Mouse (Mus musculus): ENCODE measurements at regions not wholly inside any gene's neighbourhood (a gene's known extent, or its start where the extent isn't known, plus 50 kb on each side); places are given as distances from the start of the nearest gene placed in this dataset.

DNA sequence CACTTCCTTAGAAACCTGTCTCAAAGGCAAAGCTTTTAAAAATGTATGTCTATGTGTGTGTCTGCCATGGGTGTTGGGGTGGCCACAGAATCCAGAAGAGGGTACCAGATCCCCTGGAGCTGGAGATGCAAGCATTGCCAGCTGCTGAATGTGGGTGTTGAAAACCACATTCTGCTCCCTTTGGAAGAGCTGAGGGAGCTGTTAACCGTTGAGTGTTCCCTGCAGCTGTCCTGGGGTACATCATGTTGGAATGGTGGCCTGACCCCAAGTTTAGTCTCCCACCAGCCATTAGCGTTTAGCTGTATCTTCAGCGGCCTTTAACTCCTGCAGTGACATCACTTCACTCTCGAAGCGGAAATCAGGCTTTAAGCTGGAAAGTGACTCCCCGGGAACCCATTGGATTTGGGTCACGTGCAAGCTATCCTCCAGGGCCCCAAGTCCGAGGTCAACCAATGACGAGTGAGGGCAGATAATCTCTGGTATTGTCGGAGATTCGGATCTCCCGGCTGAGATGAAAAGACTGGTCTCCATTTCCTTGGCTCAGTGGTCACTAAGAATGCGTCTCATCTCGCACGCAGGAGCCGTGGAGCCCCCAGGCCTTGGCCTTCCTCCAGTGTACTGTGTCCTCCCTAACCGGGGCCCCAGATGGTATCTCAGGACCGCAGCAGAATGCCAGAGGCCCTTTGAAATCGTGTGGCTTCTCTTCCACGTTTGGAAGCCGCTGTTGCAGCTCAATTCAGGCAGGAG, 412.9 kb upstream of the Tbx3 start:
- Histone ChIP-seq H3K27me3 (ENCODE audit: control insufficient read depth, insufficient read depth, low read length) (no peaks in the 10 kb centered on the region), H3K36me3 (replicated peaks; ENCODE audit: control insufficient read depth, insufficient read depth) (no peaks in the 10 kb centered on the region), H3K4me1 (replicated peaks; ENCODE audit: control insufficient read depth, insufficient read depth, low read length) (no peaks in the 10 kb centered on the region), H3K27ac (no peak overlapping the region), H3K4me2 (replicated peaks) (no peak overlapping the region), H3K4me3 (replicated peaks; ENCODE audit: low read length) (no peak overlapping the region), H3K9ac (no peak overlapping the region), H3K9me3 (ENCODE audit: control insufficient read depth, low read length) (no peaks in the 10 kb centered on the region)
- DNase-seq (ENCODE audit: low spot score) (no peak), ATAC-seq (ENCODE audit: low FRiP score) (no peak)
- WGBS, result 45% methylated on average over 21 of the region's 21 CpGs

DNA sequence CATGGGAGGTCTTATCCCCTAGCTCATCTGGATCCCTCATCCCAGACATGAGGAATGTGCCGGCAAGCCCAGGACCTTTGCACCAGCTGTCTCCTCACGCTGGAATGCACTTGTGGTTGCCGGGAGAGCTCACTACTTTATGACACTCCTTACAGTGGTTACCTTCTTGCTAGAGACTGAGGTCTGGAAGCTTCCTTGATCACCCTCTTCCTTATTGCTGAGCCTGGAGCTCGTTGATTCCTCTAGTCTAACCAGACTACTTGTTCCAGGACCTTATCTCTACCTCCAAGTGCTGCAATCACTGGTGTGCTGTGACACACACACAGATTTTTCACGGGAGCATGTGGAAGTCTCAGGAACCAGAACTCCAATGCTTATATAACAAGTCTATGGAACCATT, 411.6 kb upstream of the Tbx3 start:
- DNase-seq (ENCODE audit: low spot score), result no peak
- no peaks in the 10 kb centered on the region for H3K4me1 ChIP-seq (replicated peaks; ENCODE audit: control insufficient read depth, insufficient read depth, low read length)
- H3K4me3 ChIP-seq (replicated peaks; ENCODE audit: low read length), result no peak overlapping the region
- H3K4me2 ChIP-seq (replicated peaks), result no peak overlapping the region
- H3K36me3 ChIP-seq (replicated peaks; ENCODE audit: control insufficient read depth, insufficient read depth), result no peaks in the 10 kb centered on the region
- H3K9ac ChIP-seq, result no peak overlapping the region
- no peaks in the 10 kb centered on the region for H3K9me3 ChIP-seq (ENCODE audit: control insufficient read depth, low read length)
- H3K27ac ChIP-seq, result no peak overlapping the region
- H3K27me3 ChIP-seq (ENCODE audit: control insufficient read depth, insufficient read depth, low read length), result no peaks in the 10 kb centered on the region
- 90% methylated on average over 5 of the region's 5 CpGs for WGBS
- ATAC-seq (ENCODE audit: low FRiP score), result no peak

DNA sequence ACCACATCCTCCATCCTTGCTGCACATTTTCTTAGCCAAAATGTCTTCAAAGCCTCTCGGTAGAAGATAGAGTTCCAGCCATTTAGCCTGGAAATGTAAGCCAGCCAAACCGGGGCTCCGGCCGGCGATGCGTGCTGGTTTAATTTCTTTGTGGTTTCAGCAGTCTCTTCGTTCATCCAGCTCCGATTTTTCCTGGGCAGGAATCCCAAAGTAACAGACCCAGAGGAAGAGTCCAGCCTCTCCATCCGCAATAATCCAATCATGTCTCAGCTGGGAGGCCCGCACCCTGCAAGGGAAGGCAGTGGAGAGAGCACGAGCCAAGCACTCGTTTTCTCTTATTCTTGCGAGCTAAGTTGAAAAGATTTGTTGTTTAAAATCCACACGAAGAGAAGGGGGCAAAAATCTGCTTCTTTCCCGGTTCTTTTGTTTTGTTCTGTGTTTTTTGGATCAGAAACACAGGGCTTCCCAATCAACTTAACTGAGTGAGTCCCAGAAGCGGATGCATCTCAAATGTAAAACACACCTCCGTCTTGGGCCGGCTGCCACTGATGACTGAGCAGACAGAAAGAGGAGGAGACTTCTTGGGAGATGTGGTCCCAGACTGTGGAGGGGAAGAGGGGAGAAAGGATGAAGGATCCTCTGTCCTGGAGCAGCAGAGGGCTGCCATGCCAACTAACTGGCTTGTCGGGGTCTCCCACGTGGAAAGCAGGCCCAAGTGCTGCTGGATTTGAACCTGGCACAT, 405.1 kb upstream of the Tbx3 start:
- no peaks in the 10 kb centered on the region for H3K36me3 ChIP-seq (replicated peaks; ENCODE audit: control insufficient read depth, insufficient read depth)
- DNase-seq (ENCODE audit: low spot score) (no peak), ATAC-seq (ENCODE audit: low FRiP score) (no peak)
- no peaks in the 10 kb centered on the region for H3K9me3 ChIP-seq (ENCODE audit: control insufficient read depth, low read length)
- no peak overlapping the region for H3K4me3 ChIP-seq (replicated peaks; ENCODE audit: low read length)
- no peak overlapping the region for H3K9ac ChIP-seq
- 77% methylated on average over 20 of the region's 20 CpGs for WGBS
- no peak overlapping the region for H3K27ac ChIP-seq
- no peaks in the 10 kb centered on the region for H3K27me3 ChIP-seq (ENCODE audit: control insufficient read depth, insufficient read depth, low read length)
- H3K4me2 ChIP-seq (replicated peaks), result no peak overlapping the region
- H3K4me1 ChIP-seq (replicated peaks; ENCODE audit: control insufficient read depth, insufficient read depth, low read length), result no peaks in the 10 kb centered on the region

DNA sequence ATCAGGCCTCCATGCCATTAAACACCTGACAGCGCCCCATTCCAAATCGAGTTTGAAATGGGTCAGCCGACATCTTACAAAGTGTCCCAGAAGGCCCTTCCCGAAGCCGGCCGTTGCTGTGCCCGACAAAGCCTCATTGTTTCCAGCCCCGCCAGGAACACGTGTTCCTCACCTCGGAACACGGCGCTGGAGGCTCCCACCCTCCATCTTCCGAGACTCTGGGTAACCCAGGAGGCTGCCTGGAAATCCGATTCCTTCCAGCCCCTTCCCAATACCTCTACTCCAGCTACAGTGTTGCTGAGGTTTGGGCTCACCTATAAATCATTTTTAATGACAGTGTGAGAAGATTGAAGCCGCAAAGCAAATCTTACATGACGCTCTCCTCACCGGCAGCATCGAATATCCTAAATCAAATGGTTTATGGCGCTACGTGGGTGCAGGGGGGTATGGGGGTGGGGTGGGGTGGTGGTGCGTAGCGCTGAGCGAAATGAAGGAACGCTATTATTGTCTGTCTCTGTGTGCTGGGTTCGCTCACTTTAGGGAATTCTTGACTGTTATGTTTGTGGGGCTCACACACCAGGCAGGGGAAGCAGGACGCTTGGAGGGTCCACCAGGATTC, 399.1 kb upstream of the Tbx3 start:
- no peak overlapping the region for H3K4me2 ChIP-seq (replicated peaks)
- H3K27me3 ChIP-seq (ENCODE audit: control insufficient read depth, insufficient read depth, low read length), result no peaks in the 10 kb centered on the region
- H3K9me3 ChIP-seq (ENCODE audit: control insufficient read depth, low read length), result no peaks in the 10 kb centered on the region
- H3K4me3 ChIP-seq (replicated peaks; ENCODE audit: low read length), result no peak overlapping the region
- 85% methylated on average over 26 of the region's 26 CpGs for WGBS
- no peaks in the 10 kb centered on the region for H3K36me3 ChIP-seq (replicated peaks; ENCODE audit: control insufficient read depth, insufficient read depth)
- H3K27ac ChIP-seq, result no peak overlapping the region
- ATAC-seq (ENCODE audit: low FRiP score) (no peak), DNase-seq (ENCODE audit: low spot score) (no peak)
- no peaks in the 10 kb centered on the region for H3K4me1 ChIP-seq (replicated peaks; ENCODE audit: control insufficient read depth, insufficient read depth, low read length)
- H3K9ac ChIP-seq, result no peak overlapping the region

GRCm38 (mm10) chr5:119273203-119273602, 397.3 kb upstream of the Tbx3 start:
- H3K9me3 ChIP-seq (ENCODE audit: control insufficient read depth, low read length), result no peaks in the 10 kb centered on the region
- H3K4me1 ChIP-seq (replicated peaks; ENCODE audit: control insufficient read depth, insufficient read depth, low read length), result no peaks in the 10 kb centered on the region
- no peaks in the 10 kb centered on the region for H3K36me3 ChIP-seq (replicated peaks; ENCODE audit: control insufficient read depth, insufficient read depth)
- ATAC-seq (ENCODE audit: low FRiP score), result no peak
- H3K4me3 ChIP-seq (replicated peaks; ENCODE audit: low read length), result no peak overlapping the region
- H3K27me3 ChIP-seq (ENCODE audit: control insufficient read depth, insufficient read depth, low read length), result no peaks in the 10 kb centered on the region
- no peak overlapping the region for H3K27ac ChIP-seq
- H3K9ac ChIP-seq, result no peak overlapping the region
- no peak overlapping the region for H3K4me2 ChIP-seq (replicated peaks)
- WGBS, result 82% methylated on average over 7 of the region's 7 CpGs
- no peak for DNase-seq (ENCODE audit: low spot score)

- WGBS, result 88% methylated on average over 3 of the region's 3 CpGs
Observed at GRCm38 (mm10) chr5:119273615-119274014, 396.9 kb upstream of the Tbx3 start.

DNA sequence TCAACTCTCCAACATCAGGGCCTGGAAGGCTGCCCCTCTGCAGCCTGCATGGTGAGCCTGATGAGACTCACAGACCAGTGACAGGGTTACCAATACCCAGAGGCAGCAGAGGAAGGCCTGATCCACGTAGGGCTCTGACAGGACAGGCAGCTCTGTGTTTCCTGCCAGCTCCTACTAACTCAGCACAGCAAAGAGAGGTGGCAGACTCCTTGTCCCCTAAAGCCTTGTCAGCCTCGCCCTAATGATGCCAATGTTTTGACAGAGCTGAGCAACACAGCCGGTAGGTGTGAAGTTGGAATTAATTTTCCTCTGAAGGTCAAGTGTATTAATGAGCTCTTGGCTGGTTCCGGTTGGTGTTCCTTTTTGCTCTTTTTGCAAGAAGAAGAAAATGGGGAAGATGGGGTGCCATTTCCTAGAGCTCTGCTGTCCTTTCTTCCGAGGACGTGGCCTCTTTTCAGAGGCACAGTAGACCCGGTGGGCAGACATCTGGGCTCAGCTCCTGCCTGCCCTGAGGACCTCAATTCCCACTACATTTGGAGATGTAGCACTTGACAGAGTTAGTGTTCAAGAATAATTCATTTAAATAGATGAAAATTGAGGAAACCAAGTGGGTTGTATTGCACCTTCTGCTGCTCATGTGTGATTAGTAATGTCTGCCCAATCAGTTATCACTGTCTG, 395.5 kb upstream of the Tbx3 start:
- Histone ChIP-seq H3K4me3 (replicated peaks; ENCODE audit: low read length) (no peak overlapping the region), H3K27ac (no peak overlapping the region), H3K27me3 (ENCODE audit: control insufficient read depth, insufficient read depth, low read length) (no peaks in the 10 kb centered on the region), H3K4me1 (replicated peaks; ENCODE audit: control insufficient read depth, insufficient read depth, low read length) (no peaks in the 10 kb centered on the region), H3K36me3 (replicated peaks; ENCODE audit: control insufficient read depth, insufficient read depth) (no peaks in the 10 kb centered on the region), H3K9me3 (ENCODE audit: control insufficient read depth, low read length) (no peaks in the 10 kb centered on the region), H3K4me2 (replicated peaks) (no peak overlapping the region), H3K9ac (no peak overlapping the region)
- DNase-seq (ENCODE audit: low spot score), result no peak
- no peak for ATAC-seq (ENCODE audit: low FRiP score)
- WGBS, result 80% methylated on average over 7 of the region's 7 CpGs

More at GRCm38 (mm10) chr5:119273615-119274014, 396.9 kb upstream of the Tbx3 start:
- H3K9me3 ChIP-seq (ENCODE audit: control insufficient read depth, low read length), result no peaks in the 10 kb centered on the region
- no peak overlapping the region for H3K27ac ChIP-seq
- no peak overlapping the region for H3K9ac ChIP-seq
- no peaks in the 10 kb centered on the region for H3K36me3 ChIP-seq (replicated peaks; ENCODE audit: control insufficient read depth, insufficient read depth)
- no peak for ATAC-seq (ENCODE audit: low FRiP score)
- H3K4me1 ChIP-seq (replicated peaks; ENCODE audit: control insufficient read depth, insufficient read depth, low read length), result no peaks in the 10 kb centered on the region
- no peak for DNase-seq (ENCODE audit: low spot score)
- H3K4me3 ChIP-seq (replicated peaks; ENCODE audit: low read length), result no peak overlapping the region
- H3K27me3 ChIP-seq (ENCODE audit: control insufficient read depth, insufficient read depth, low read length), result no peaks in the 10 kb centered on the region
- no peak overlapping the region for H3K4me2 ChIP-seq (replicated peaks)

GRCm38 (mm10) chr5:119280146-119280545, 390.3 kb upstream of the Tbx3 start:
- no peak overlapping the region for H3K9ac ChIP-seq
- DNase-seq (ENCODE audit: low spot score) (no peak), ATAC-seq (ENCODE audit: low FRiP score) (no peak)
- 88% methylated on average over 6 of the region's 6 CpGs for WGBS
- no peaks in the 10 kb centered on the region for H3K4me1 ChIP-seq (replicated peaks; ENCODE audit: control insufficient read depth, insufficient read depth, low read length)
- H3K4me3 ChIP-seq (replicated peaks; ENCODE audit: low read length), result no peak overlapping the region
- no peak overlapping the region for H3K4me2 ChIP-seq (replicated peaks)
- H3K9me3 ChIP-seq (ENCODE audit: control insufficient read depth, low read length), result 0 out of 2 replicates have a peak, but pooled peaks cover 2% of the 10 kb centered on the region
- H3K27ac ChIP-seq, result no peak overlapping the region
- H3K27me3 ChIP-seq (ENCODE audit: control insufficient read depth, insufficient read depth, low read length), result no peaks in the 10 kb centered on the region
- H3K36me3 ChIP-seq (replicated peaks; ENCODE audit: control insufficient read depth, insufficient read depth), result no peaks in the 10 kb centered on the region

DNA sequence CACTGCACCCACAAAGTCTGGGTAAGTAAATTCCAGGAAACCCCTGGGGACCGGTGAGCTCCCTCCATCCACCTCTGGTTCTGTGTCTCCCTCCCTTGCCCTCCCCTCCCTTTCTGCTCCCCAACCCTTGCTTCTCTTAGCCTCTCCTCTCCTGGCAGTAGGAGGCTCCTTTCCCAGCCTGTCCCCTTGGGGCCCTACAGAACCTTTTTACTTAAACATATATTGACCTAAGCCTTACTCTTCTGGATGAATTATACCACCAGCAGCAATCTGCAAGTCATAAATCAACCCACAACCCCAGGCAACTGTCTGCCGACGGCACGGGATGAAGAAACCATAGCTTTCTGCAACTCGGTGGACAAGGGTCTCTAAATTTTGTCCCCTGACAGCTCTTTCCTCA, 380.7 kb upstream of the Tbx3 start:
- 75% methylated on average over 5 of the region's 5 CpGs for WGBS

More for the DNA sequence above, 380.7 kb upstream of the Tbx3 start:
- Histone ChIP-seq H3K4me2 (replicated peaks) (no peak overlapping the region), H3K27me3 (ENCODE audit: control insufficient read depth, insufficient read depth, low read length) (no peaks in the 10 kb centered on the region), H3K4me1 (replicated peaks; ENCODE audit: control insufficient read depth, insufficient read depth, low read length) (no peaks in the 10 kb centered on the region), H3K36me3 (replicated peaks; ENCODE audit: control insufficient read depth, insufficient read depth) (no peaks in the 10 kb centered on the region), H3K9ac (no peak overlapping the region), H3K9me3 (ENCODE audit: control insufficient read depth, low read length) (no peaks in the 10 kb centered on the region), H3K27ac (no peak overlapping the region), H3K4me3 (replicated peaks; ENCODE audit: low read length) (no peak overlapping the region)
- no peak for DNase-seq (ENCODE audit: low spot score)
- ATAC-seq (ENCODE audit: low FRiP score), result no peak

Data from hindbrain, embryonic 14.5 days (tissue).